Mouse (Mus musculus): ENCODE data around the gene Mrps18a.

GRCm38 (mm10) chr17:46129741-46130498 is 19.1 kb downstream of the Mrps18a start:
- TF ChIP-seq CTCF (IDR thresholded peaks at IDR 0.05; ENCODE audit: insufficient read depth, low read depth, low read length) (no peak), POLR2A (IDR thresholded peaks at IDR 0.05; ENCODE audit: insufficient read depth, low read depth, low read length) (no peak)
